Comparison of ENCODE assay signal across 8 mouse cellular contexts in genomic region chr12:85455065-85456058, GRCm38 (mm10). TPM values are rescaled to one million over a fixed set of nuclear protein-coding genes. Genes with fewer than 3 reads are reported as not detected.
DNase-seq lines count a peak whose midpoint lies in the region; ATAC-seq and TF ChIP-seq lines count a peak whose summit lies in the region.

No protein-coding gene starts in this region.

- WGBS in hindbrain, postnatal 0 days: under 1% methylated on average over 44 of the region's 44 CpGs

- H3K4me2 ChIP-seq in hindbrain, postnatal 0 days (ENCODE audit: low read depth, low read length): peak overlapping the region; percentile 75

- H3K27me3 ChIP-seq in hindbrain, postnatal 0 days (ENCODE audit: insufficient read depth, low read length): no peaks in the 10 kb centered on the region

- peak; percentile 99 for DNase-seq in T-cell, adult 2 months (ENCODE audit: low spot score)
- DNase-seq in cerebellum, postnatal 36 days: peak; percentile 86 to 90
- DNase-seq in gastrocnemius, adult 18-20 months (ENCODE audit: low spot score): peak; percentile 99
- peak; percentile 99 for DNase-seq in hindbrain, postnatal 0 days (ENCODE audit: low spot score)
- peak; percentile 93 to 96 for DNase-seq in left cerebral cortex, adult 2 months (ENCODE audit: extremely low spot score in 1 of 2, low spot score in 2 of 2)
- peak; percentile 96 to 99 for DNase-seq in right cerebral cortex, adult 2 months (ENCODE audit: low spot score in 2 of 2)
- peak; percentile 98 for DNase-seq in urinary bladder, postnatal 14 days (ENCODE audit: low spot score)

- peak; percentile 55 for TF ChIP-seq CTCF in hindbrain, postnatal 0 days (IDR thresholded peaks at IDR 0.05; ENCODE audit: low read depth)
- TF ChIP-seq CTCF in left cerebral cortex, adult 2 months (IDR thresholded peaks at IDR 0.05): peak; percentile 25

- peak overlapping the region; percentile 41 for H3K4me3 ChIP-seq in hindbrain, postnatal 0 days (ENCODE audit: low read length)
- peak overlapping the region; percentile 61 for H3K4me3 ChIP-seq in left cerebral cortex, adult 2 months

- peak overlapping the region; percentile 92 for H3K27ac ChIP-seq in hindbrain, postnatal 0 days
- peak overlapping the region; percentile 99 for H3K27ac ChIP-seq in left cerebral cortex, adult 2 months

- intact Hi-C loops in left cerebral cortex, adult 2 months (cut with DNase I): loop anchor here (1.0 kb wide), 3 partner anchors 18 to 31 kb away; partner anchors contain the start of gene Fos

- H3K36me3 ChIP-seq in hindbrain, postnatal 0 days (ENCODE audit: insufficient read depth, low read length): no peaks in the 10 kb centered on the region

- peaks cover 13% of the 10 kb centered on the region for H3K4me1 ChIP-seq in hindbrain, postnatal 0 days (ENCODE audit: insufficient read depth, low read length)

- H3K9ac ChIP-seq in hindbrain, postnatal 0 days (replicated peaks; ENCODE audit: low read length): peak overlapping the region; percentile 61; the same call in 1 of the 2 replicates

- H3K9me3 ChIP-seq in hindbrain, postnatal 0 days (ENCODE audit: low read length): no peaks in the 10 kb centered on the region

- ATAC-seq in hindbrain, postnatal 0 days: peak; percentile 99
- peak; percentile 96 for ATAC-seq in megakaryocyte, adult 5-6 weeks (ENCODE audit: poor library complexity, severe bottlenecking)

RNA-seq across cellular contexts. Expression of gene Fos, which starts 18.3 kb away (rescaled TPM):
- 10 to 100 TPM in 1 of 2 experiments, 1 to 10 TPM in 1; 6.5 to 69.9 TPM for total RNA-seq in gastrocnemius, adult 18-20 months (2021)
- 20.7 and 23.4 TPM in 2 replicates for total RNA-seq in hindbrain, postnatal 0 days (2014; rRNA removed)
- 12.1 and 13.5 TPM in 2 replicates for polyA plus RNA-seq in hindbrain, postnatal 0 days (2015; fragmentation: Nextera tagmentation; extraction: Ambion mirVana)
- total RNA-seq in left cerebral cortex, adult 2 months (2021): 10 to 100 TPM; 56.9 to 88.9 TPM
- total RNA-seq in megakaryocyte, adult 5-6 weeks (2015): 468 and 475 TPM in 2 replicates
- total RNA-seq in megakaryocyte, adult 5-6 weeks (2017): 389 and 431 TPM in 2 replicates

Comparison
In these comparisons a context has a peak if more than half of its experiments do, and no peak if none do; other contexts are left out.
1. Peak in every context shown above with its lines: DNase-seq, ATAC-seq, H3K4me3 ChIP-seq and H3K27ac ChIP-seq.
2. RNA of gene Fos, which starts 18.3 kb away (total RNA-seq): 389 to 475 TPM in megakaryocyte, adult 5-6 weeks; 56.9 to 88.9 TPM in left cerebral cortex, adult 2 months, 6.5 to 69.9 TPM in gastrocnemius, adult 18-20 months and 20.7 to 23.4 TPM in hindbrain, postnatal 0 days; every median in the first group is over 4 times any median in the second.